Mouse (Mus musculus): ENCODE data around the gene Pip5k1b.
A peak's percentile ranks its signal among the peaks of the same experiment; 100 is the strongest.
"Not testable (repeated sequence)": the region's sequence is repeated elsewhere in the genome, so short reads cannot be mapped to it uniquely, and the experiment has no call there.

Pip5k1b gene

DNA sequence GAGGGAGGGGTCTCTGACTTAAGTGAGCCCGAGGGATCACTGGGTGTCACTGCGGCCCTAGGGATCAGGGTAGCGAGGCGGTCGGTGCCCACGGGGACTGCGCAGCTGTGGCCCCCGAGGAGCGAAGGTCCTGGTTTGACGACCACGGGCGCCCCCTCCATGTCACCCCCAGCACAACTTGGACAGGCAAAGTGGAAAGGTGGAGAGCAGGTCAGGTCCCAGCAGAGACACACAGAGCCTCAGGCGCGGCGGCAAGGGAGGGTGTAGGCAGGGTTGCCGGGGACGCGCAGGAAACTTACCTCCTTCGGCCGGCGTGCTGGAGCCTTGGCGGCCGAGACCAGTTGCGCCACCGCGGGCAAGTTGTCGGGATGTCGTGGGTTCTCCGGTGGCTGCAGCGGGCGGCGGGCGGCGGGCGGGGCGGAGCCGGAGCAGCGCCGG is at the start of gene Pip5k1b:
Gene Pip5k1b (minus strand): TSS at position 407 of the 438 bp plus-strand sequence.
- peak; percentile 64 for DNase-seq (ENCODE audit: low read depth)

DNA sequence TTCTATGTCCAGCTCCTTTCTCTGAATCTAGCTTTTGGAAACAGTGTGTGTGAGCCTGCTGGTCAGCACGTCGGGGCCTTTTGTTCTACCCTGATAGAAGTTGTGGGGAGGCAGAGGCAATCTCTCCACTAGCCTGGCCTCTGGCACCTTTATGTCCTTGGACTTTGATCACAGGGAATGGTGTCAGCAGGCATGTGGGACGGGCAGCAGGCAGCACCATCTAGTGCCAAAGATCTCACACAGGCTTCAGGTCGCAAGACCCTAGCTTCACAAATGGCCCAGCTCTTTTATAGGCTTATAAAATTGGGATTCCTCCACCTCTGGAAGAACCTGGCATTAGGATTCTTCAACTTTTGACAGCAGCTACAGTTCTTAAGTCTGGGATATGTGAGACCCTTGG is 48.4 kb upstream of the Pip5k1b start:
- DNase-seq (ENCODE audit: low read depth): no peak

DNA sequence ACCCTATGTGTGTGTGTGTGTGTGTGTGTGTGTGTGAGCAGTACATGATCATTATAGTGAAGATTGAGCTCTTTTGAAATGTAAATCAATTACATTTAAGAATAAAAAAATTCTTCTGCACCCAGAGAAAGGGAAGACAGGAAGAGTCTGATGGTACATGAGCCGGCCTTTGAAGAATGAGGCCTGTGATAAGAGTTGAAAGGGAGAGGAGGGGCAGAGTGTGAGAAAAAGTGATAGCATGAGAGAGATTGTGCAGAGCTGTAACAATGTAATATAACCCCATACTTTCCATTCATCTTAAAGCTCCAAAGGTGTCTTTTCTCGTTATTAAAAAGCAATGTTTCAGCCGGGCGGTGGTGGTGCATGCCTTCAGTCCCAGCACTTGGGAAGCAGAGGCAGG is 47.8 kb upstream of the Pip5k1b start:
- DNase-seq (ENCODE audit: low read depth): no peak

DNA sequence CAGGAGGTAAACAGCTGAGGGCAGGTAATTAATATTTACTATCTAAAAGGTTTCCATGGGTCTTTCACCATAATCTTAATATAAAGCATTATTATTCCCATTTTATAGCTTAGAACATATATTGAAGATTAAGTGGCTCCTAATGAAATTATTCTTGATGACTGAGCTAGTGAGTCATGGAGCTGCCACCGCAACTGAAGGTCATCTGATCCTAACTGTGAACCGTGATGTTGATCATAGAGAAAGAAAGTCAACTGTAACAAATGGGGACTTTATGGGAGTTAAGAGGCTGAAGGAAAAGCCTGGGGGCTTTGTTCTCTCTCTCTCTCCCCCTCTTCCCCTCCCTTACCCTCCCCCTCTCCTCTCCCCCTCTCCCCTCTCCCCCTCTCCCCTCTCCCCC is 31.1 kb upstream of the Pip5k1b start:
- DNase-seq (ENCODE audit: low read depth): peak; percentile 60

DNA sequence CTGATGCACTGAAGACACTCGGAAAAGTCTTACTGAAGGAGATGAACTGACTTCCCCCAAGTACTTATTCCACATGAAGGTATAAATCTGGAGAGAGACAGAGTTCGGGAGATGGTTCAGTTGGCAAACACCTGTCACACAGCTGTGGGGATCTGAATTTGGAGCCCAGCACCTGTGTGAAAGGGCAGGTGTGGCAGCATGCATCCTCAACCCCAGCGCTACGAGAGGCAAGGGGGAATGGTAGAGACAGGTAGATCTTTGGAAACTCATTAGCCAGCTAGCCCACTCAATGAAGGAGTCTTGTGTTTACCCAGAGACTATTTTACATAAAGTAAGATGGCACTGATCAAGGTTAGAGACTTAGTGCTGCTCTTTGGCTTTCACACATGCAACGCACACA is 29.5 kb upstream of the Pip5k1b start:
- no peak for DNase-seq (ENCODE audit: low read depth)

DNA sequence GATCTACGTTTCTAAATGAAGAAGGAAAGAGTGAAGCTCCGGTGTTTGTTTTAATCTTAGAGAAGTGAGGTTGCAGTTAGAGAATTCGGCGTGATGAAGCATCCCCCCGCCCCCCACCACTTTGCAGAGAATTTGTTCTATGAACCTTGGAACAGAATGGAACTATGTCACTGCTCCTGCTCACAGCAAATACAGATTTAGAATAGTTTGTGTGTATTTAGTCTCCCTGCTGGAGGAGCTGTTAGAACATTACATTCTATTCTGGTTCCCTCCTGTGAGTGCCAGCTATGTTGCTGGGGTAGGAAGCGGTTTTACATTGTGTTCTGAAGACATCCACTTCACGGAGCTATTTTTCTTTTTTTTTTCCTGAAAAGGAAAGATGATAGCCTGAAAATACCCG is 28.3 kb upstream of the Pip5k1b start:
- DNase-seq (ENCODE audit: low read depth): no peak

DNA sequence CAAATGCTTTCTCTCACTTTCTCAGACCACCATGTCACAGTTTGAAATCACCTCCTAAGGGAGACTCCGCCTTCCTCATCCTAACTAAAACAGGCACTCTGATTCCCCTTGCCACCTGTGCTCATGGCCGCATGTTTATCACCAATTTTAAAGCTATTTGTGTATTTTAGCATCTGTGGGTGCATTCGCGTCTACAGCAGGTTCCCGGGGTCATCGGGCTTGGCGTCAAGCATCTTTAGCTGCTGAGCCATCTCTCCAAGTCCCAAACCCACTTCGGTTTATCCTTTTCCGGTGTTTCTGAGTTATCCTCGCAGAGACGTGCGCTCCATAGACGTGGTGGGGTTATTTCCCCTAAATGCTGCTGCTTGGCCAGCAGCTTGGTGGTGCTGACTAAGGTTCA is 20.5 kb upstream of the Pip5k1b start:
- no peak for DNase-seq (ENCODE audit: low read depth)

DNA sequence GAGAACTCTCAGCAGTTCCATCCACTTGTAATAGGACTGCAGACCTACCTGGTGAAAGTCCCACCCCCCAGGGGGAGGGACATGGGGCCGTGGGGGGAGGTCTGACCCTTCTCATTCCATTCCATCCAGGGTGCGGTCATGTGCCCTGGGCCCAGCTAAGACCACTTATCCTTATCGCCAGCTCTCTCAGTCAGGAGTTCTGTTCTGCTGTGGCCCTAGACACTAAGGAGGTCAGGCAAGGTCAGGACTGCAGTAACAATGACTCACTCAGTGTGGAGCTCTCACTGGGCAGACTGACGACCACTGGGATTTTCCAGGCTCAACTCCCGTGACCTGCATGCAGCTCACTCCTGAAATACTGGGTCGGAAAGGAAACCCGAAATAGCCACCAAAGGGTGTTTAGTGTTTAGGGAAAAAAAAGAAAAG is 16.1 kb upstream of the Pip5k1b start:
- no peak for DNase-seq (ENCODE audit: low read depth)

DNA sequence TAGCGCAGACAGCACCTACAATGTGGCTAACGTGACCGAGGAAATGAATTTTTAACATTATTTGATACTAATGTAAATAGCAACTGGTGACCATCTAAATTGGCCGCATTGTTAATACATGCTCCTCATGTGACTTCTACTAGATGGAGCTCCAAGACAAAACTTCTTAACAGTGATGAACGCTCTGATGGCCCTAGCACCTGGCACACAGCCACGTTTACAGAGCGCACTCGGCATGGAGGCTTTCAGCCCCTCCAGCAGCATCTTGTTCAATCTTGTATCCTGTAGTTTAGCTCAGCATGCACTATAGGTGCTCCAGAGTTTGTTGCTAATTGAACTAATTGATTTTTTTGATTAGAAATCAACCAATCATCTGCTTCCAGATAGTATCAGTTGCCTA is 15.3 kb upstream of the Pip5k1b start:
- DNase-seq (ENCODE audit: low read depth): no peak

DNA sequence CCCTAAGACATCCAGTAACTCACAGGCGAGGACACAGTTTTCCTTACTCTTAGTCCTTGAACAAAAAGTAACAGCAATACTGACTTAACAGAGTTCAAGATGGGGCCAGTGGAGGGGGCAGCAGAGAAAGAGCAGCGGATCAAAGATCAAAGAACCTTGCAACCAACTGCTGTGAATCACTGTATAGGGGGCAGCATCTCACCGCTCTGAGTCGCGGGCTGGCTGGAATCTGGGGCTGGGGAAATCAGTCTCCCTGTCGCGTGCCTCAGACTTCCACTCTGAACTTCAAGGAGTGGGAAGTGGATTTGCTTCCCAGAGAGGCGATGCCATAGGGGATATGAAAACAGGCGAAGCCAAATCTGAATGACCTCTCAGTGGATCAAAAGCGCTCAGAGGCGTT is 1.8 kb upstream of the Pip5k1b start:
- no peak for DNase-seq (ENCODE audit: low read depth)

DNA sequence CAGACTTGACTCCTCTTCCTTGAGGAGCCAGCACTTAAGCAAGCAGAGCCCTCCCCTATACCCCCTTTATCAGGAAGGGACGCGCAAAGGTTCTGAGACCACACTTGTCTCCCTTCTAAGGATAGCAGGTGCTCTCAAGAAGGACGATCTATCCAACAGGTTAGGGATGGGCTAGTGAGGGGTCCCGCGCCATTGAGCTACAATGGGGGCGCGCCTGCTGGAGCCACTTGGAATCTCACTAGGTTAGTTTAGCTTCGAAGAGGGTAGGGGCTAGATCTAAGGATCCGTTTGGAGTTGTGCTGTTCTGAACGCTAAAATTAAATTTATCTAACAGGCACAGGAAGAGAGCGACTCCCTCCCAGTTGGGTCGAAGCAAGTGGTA is 904 bp upstream of the Pip5k1b start:
- DNase-seq (ENCODE audit: low read depth): no peak

DNA sequence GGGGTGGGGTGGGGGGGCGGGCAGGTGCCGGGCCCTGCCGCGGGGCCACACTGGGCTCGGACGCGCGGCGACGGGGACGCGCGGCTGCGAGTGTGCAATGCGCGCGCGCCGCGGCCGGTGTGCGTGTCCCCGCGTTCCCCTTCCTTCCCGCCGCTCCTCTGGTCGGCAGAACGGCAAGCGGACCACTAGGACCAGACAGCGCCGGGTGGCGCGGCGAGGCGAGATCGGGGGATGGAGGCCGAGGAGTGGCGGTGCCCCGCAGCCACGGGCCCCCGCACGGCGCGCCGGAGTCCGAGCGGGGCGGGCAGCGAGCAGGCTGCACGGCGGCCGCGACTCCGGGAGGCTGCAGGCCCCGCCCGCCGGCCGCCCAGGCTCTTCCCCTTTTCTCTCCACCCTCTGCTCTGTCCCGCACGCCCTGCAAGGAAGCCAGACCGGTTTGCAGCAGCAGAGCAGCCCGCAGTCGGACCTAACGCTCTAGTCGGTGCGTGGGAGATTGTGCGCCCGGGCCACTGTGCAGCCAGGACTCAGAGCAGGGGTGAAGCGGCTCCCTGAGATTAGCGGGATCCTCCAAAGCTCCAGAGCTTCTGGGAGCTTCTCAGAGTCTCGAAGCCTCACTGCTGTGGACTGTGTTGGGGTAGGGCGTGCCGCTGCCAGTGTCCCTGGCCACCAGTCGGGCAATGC is 372 bp upstream of the Pip5k1b start:
- peak; percentile 69 for DNase-seq (ENCODE audit: low read depth)

DNA sequence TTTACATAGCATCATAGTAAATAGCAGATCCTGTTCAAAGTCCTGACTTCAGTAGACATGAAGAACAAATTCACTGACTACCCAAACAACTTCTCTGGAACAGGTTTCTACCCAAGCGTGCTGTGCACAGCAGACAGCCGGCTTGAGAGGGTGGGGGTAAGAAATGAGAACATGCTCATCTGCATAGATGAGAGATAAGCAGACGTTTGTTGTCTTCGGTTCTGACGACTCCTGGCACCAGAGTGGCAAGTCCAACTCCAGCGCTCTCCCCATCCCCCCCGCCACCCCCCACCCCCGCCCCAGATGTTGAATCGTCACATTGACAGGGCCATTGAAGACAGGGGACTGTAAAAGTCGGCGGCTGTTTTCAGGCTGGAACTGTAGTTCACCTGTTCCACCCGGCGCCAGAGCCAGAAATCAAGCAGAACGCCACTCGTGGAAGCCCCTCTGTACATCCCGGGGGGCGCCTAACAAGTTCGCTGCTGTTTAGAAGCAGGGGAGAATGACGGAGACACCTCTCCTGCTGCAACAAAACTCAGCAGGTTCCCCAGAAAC is 684 bp downstream of the Pip5k1b start:
- DNase-seq (ENCODE audit: low read depth): peak; percentile 47

DNA sequence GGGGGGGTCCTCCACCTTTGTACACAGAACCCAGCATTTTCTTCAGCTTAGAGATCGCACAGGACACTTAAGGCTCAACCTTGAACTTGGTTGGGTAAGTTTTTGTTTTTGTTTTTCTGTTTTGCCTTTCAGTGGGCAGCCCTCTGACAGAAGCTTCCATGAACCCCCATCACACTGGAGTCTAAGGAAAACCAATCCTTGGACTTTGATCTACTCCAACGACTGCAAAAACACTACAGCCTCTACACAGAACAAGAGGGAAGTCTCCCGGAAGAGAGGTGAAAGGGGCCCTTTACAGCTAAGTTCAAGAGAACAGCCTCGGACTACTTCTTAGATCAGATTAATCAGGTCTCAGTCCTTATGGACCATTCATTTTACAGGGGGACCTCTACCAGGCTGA is 1.2 kb downstream of the Pip5k1b start:
- DNase-seq (ENCODE audit: low read depth): no peak

DNA sequence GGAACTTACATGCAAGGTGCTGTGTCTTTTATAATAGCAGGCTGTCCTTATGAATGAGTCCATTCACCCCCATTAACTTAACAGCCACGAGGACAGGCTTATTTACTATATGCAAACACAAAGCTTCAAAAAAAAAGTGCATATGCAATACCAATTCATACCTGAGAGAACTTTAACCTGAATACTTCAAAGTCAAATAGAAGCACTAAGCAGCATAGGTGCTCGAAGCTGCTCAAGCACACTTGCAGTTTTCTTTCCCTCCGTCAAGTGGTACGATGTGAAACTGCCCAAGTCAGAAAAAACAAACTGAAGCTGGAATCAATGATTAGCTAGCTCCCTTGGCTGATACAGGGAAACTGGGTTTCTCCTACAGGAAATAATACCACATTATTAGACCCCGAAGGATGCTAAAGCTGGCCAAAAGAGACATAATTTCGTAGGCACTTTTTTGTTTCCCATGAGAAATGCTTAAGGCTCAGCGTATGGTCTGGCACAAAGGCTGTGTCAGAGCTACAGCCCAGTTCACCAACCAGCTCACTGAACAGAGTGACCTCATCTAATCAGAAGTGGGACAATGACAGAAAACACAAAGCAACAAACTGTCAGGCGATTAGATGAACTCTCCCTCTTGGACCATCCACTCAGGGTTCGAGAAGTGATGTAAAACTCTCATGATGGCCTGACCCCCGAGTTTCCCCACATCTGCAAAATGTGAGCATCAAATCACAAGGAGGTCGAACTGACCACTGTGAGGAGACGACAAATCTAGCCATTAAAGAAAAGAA is 2.2 kb downstream of the Pip5k1b start:
- DNase-seq (ENCODE audit: low read depth): no peak

DNA sequence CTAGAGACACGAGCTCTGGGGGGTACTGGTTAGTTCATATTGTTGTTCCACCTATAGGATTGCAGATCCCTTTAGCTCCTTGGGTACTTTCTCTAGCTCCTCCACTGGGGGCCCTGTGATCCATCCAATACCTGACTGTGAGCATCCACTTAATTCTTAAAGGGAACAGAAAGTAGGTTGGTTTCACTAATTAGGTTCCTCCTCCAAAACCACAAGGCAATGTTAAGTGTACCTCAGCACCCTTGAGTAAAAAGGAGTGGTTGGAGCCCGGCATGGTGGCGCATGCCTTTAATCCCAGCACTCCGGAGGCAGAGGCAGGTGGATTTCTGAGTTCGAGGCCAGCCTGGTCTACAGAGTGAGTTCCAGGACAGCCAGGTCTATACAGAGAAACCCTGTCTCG is 3.0 kb downstream of the Pip5k1b start:
- not testable (repeated sequence) for DNase-seq (ENCODE audit: low read depth)

DNA sequence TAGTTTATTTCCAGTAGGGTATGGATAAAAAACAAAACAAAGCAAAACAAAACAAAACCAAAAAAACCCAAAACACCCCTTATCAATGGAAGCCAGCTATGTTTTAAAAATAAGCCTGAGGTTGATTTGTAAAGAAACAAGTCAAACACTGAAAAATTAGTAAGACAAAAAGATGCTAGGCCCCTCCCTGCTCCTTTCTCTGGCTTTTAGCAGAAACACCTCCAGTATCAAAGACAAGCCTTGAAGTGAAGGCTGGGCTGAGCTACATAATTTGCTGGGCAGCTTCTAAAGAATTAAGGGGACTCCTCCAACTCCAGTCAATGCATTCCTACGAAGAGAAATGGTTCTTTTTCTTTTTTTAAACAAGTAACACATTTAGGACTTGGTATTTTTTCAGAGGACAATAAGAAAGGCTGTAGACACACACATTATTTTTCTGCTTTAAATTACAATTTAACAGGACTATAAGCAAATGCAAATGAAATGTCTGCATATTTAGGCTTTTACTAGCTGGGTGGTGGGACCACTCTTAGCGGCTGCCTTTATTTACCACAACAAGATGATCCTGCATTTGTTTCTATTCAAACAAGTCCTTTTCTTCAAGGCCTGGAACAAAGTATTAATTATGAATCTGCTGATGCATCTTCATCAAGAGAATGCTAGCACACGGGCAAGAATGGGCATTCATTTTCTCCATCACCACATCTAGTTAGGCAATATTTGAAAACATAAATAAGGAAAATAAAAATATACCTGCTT is 4.3 kb downstream of the Pip5k1b start:
- no peak for DNase-seq (ENCODE audit: low read depth)

DNA sequence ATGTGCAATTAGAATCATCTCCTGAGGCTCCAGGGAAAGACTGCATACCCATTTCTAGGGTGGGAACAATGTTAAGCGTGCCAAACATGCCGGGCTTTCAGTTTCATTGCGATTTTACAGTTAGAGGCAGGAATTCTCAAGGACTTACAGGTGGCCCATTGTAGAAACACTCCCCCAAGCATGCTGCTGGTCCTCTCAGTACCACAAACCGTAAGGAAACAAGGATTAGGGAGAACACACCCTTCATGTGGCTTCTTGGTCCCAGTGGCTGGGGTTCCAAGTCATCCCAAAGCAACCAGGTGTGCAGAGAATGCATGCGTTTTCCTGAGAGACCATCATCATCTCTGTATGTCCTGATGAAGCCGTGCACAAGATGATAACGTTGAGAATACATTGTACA is 4.9 kb downstream of the Pip5k1b start:
- no peak for DNase-seq (ENCODE audit: low read depth)

DNA sequence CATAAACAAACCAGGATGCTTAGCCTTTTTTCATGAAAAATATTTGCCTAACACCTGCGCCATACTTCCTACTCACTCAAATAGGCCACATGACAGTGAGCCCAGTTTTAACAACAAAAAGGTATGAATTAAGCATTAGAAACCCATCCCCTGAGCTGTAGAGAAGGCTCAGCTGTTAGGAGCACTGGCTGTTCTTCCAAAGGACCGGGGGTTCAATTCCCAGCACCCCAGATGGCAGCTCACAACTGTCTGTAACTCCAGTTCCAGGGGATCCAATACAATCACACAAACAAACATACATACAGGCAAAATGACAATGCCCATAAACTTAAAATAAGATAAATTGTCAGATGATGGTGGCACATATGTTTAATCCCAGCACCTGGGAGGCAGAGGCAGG is 5.7 kb downstream of the Pip5k1b start:
- no peak for DNase-seq (ENCODE audit: low read depth)

DNA sequence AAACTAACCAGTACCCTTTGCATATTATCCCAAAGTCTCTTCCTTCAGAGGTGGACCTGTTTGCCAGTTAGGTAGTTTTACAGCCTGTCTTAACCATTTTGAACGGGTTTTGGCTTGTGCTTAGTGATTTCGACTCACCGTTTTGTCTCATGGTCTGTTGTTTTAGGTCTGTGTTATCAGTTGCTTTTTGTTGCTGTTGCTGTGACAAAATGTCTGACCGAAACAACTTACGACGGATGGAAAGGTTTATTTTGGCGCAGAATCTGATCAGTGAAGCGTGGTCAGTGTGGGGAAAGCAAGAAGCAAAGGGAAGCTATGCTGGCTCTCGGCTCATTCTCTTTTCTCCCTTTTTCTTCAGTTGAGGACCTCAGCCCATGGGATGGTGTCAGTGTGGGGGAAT is 7.3 kb downstream of the Pip5k1b start:
- DNase-seq (ENCODE audit: low read depth): no peak

DNA sequence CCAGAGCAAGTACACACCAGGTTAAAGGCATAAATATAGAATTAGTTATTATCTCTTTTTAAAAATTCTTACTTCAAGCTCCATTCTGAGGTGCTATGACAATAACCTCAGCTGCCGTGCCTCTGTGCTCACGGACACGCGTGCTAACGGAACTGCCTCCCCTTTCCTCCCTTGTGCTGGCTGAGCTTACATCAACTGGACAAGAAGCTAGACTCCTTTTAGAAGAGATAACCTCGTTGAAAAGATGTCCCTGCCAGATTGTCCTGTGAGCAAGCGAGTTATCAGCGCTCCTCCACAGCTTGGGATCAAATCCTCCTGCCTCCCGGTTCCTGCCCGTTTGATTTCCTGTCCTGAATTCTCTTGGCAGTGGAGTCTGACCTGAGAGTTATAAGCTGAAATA is 9.5 kb downstream of the Pip5k1b start:
- no peak for DNase-seq (ENCODE audit: low read depth)

Data from 416B (cell line).